Mouse (Mus musculus) heart, embryonic 13.5 days (tissue): Measurements from ENCODE around the gene Abca6. TPM values are rescaled to one million over a fixed set of nuclear protein-coding genes. Genes with fewer than 3 reads are reported as not detected.

Experiments used
- polyA plus RNA-seq: library from polyadenylated mRNA; unstranded; fragments of >200 nt; fragmentation: Nextera tagmentation; extraction: Ambion mirVana; gene quantifications from 2 replicates; pipeline ENCODE4 v1.2.1, GENCODE M21; 2015

The Abca6 gene
- polyA plus RNA-seq, 1 experiment from 2014 or later = 0.71 TPM

Other genes starting within 250 kb of the Abca6 start
- 0.79 and 0.98 TPM in 2 replicates for gene Abca8a, start 155.8 kb downstream of the Abca6 start, polyA plus RNA-seq
- gene Abca9, start 83.6 kb downstream of the Abca6 start, polyA plus RNA-seq = 1.7 and 2.0 TPM in 2 replicates
- 1.8 and 1.9 TPM in 2 replicates for gene Abca5, start 85.9 kb upstream of the Abca6 start, polyA plus RNA-seq
- gene Map2k6, start 147.3 kb upstream of the Abca6 start, polyA plus RNA-seq = 13.6 and 14.4 TPM in 2 replicates